Mouse (Mus musculus): ENCODE measurements around the gene Gpbp1.

Gpbp1 gene

GRCm38 (mm10) chr13:111467350-111467749 is 22.6 kb downstream of the Gpbp1 start:
- no peak for DNase-seq (ENCODE audit: low spot score)

- no peak for DNase-seq (ENCODE audit: low spot score)
These were observed 28.5 kb downstream of the Gpbp1 start for GRCm38 (mm10) chr13:111461424-111461823.

GRCm38 (mm10) chr13:111456790-111457189 is 33.1 kb downstream of the Gpbp1 start:
- DNase-seq (ENCODE audit: low spot score): no peak

- no peak for DNase-seq (ENCODE audit: low spot score)
These were observed 45.6 kb downstream of the Gpbp1 start for GRCm38 (mm10) chr13:111444325-111444724.

- no peak for DNase-seq (ENCODE audit: low spot score)
These were observed 58.7 kb downstream of the Gpbp1 start for GRCm38 (mm10) chr13:111431174-111431573.

GRCm38 (mm10) chr13:111421330-111421729 is 68.6 kb downstream of the Gpbp1 start:
- DNase-seq (ENCODE audit: low spot score): no peak

- DNase-seq (ENCODE audit: low spot score): no peak
These were observed 71.8 kb downstream of the Gpbp1 start for GRCm38 (mm10) chr13:111418087-111418486.

DNA sequence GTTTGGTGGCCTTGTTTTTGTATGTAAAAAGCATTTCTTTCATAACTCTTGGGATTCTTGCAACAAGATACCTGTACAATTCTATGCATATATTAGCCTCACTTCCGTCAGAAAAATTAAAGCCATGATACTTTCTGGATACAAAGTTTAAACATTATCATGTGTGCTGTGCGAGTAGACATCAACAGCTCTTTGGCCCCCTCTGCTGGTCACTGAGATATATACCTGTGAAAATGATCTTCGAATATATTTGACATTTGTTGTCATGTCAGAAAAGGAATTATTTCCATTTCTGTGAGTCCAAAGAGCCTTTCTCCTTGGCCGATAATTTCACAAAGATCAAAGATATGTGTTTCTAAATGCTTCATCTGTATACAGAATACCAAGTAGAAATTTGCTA is 76.8 kb downstream of the Gpbp1 start:
- DNase-seq (ENCODE audit: low spot score): no peak

DNA sequence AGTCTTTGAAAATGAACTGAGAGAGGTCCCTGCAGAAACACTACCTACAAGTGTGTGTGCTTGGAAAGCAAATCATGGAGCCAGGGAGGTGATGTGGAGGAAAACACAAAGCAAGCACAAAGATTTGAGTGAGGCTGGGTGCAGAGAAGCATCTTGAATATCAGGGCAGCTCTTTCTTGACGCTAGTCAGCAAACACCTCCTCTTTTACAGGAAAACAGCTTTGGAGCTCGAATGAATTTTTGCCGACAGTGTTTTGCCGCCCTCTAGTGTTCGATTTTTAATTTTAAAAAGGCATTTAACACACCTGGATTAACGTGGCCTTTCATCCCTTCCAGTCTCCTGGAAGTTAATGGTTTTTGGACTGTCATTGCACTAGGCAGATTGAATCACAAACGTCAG is 79.1 kb downstream of the Gpbp1 start:
- DNase-seq (ENCODE audit: low spot score): no peak

GRCm38 (mm10) chr13:111406859-111407389 is 83.0 kb downstream of the Gpbp1 start:
- no peak for DNase-seq (ENCODE audit: low spot score)

DNA sequence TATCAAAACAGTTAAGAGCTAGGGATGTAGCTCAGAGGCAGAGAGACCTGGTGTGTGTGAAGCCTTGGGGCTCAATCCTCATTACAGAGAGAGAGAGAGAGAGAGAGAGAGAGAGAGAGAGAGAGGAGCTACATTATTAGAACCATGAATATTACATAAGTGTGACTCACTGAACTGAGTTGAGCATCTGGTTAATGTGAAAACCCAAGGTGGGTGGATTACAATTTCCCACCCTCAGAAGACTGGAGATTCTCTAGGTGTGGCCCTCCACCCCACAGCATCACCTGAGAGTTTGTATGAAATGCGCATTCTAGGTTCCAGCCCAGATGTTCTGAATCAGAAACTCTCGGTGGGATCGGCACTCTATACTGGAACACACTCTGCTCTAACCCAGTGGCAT is 84.0 kb downstream of the Gpbp1 start:
- DNase-seq (ENCODE audit: low spot score): no peak

DNA sequence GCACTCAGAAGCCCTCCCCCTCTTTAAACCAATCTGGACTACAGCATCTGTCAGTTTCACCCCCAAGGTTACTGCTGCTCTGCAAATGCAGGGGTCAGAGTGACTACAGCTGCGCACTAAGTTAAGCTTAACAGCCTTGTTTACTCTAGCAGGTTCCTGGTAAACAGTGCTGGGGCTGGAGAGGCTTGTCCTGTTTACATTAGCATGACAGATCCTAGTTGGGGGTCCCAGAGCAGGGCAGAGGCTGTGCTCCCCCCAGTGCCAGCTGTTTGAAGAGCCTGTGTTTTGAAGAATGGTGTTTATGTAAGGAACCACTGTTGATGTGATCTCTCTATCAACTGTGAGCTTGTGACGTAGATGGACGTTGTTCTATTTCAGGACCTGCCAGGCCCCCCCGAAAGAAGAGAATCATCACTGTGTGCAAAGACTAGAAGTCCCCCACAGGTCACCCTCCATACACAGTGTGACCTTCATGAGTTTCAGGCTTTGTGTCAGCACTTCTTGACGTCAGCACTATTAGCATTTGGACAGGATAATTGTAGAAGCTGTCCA is 92.2 kb downstream of the Gpbp1 start:
- no peak for DNase-seq (ENCODE audit: low spot score)

GRCm38 (mm10) chr13:111397061-111397460 is 92.8 kb downstream of the Gpbp1 start:
- DNase-seq (ENCODE audit: low spot score): no peak

GRCm38 (mm10) chr13:111395528-111395927 is 94.4 kb downstream of the Gpbp1 start:
- DNase-seq (ENCODE audit: low spot score): no peak

DNA sequence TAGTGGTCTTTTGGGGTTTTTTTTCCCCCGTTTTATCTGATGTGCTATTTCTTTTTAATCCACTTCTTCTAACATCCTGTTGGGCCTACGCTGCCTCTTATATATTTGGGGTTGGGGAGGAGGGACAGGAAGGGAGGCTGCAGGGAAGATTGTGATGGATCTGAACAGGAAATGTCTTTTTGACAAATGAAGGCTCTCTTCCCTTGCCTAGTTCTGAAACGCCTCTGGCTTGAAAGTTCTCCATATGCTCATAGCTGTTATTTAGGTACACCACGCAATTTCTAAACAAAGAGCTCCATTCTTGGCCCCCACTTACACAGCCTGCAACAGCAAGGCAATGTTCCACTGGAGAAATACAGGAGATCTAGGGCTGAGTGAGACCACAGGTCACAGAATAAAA is 95.0 kb downstream of the Gpbp1 start:
- no peak for DNase-seq (ENCODE audit: low spot score)

- no peak for DNase-seq (ENCODE audit: low spot score)
These were observed 95.6 kb downstream of the Gpbp1 start for GRCm38 (mm10) chr13:111394341-111394740.

DNA sequence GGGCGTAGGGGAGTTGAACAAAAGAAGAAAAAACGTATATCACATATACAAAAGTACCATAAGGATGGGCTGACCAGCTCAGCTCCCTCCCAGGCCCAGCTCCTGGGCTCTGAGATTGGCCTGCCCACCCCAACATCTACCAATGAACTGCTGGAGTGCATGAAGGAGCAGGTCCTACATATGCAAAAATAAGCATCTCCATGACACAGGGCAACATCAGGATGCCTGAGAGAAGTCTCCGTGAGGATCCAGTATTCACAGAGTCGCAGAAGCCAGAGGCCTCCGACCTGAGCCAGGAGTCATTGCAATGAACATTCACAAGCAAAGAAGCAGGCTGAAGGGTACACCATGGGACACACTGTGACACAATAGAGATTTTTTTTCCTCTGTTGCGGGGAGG is 96.5 kb downstream of the Gpbp1 start:
- DNase-seq (ENCODE audit: low spot score): no peak

DNA sequence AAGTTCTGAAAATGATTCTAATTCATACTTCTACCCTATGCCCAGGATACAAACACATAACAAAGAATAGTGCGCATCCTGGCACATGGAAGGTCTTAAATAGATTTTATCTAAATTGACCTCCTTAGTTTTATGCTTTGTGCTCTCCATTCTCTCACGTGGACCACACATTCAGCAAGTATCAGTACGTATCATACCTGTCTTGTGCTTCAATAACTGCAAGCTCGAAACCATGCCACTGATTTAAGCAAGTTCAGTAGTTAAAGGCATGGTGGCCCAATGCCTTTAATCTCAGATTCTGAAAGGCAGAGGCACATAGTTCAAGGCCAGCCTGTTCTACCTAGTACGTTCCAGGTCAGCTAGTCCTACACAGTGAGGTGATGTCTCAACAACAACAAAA is 98.5 kb downstream of the Gpbp1 start:
- no peak for DNase-seq (ENCODE audit: low spot score)

GRCm38 (mm10) chr13:111391011-111391410 is 98.9 kb downstream of the Gpbp1 start:
- DNase-seq (ENCODE audit: low spot score): peak; percentile 18

- DNase-seq (ENCODE audit: low spot score): no peak
These were observed 105.6 kb downstream of the Gpbp1 start for GRCm38 (mm10) chr13:111384011-111384985.
